9 mouse cellular contexts compared by ENCODE assay signal in genomic region chr2:152196896-152197295, GRCm38 (mm10). TPM values are rescaled to one million over a fixed set of nuclear protein-coding genes. Genes with fewer than 3 reads are reported as not detected.
A peak's percentile ranks its signal among the peaks of the same experiment; 100 is the strongest.
DNase-seq lines count a peak whose midpoint lies in the region; ATAC-seq and TF ChIP-seq lines count a peak whose summit lies in the region.
"Had no signal": no experiment of that assay in that cellular context is flagged by ENCODE, and none has a peak within 500 bp of the region (broad histone marks: within the 10 kb centered on the region; RNA-seq: fewer than 3 reads in every experiment).

No protein-coding gene starts in this region.

- no peak overlapping the region for H3K4me2 ChIP-seq in forebrain, embryonic 12.5 days
- no peak overlapping the region for H3K4me2 ChIP-seq in hindbrain, embryonic 14.5 days (replicated peaks)
- no peak overlapping the region for H3K4me2 ChIP-seq in midbrain, embryonic 16.5 days (ENCODE audit: low read length)
- H3K4me2 ChIP-seq in intestine, postnatal 0 days (replicated peaks; ENCODE audit: low read depth) = no peak overlapping the region
- H3K4me2 ChIP-seq: limb, embryonic 15.5 days had no signal

- no peaks in the 10 kb centered on the region for H3K9me3 ChIP-seq in forebrain, embryonic 12.5 days
- no peaks in the 10 kb centered on the region for H3K9me3 ChIP-seq in hindbrain, embryonic 14.5 days (ENCODE audit: control insufficient read depth, low read length)
- H3K9me3 ChIP-seq in midbrain, embryonic 16.5 days (replicated peaks; ENCODE audit: control insufficient read depth, low read length, poor library complexity, severe bottlenecking) = no peaks in the 10 kb centered on the region
- H3K9me3 ChIP-seq in intestine, postnatal 0 days (ENCODE audit: control insufficient read depth) = no peaks in the 10 kb centered on the region
- H3K9me3 ChIP-seq: limb, embryonic 15.5 days had no signal

- no peaks in the 10 kb centered on the region for H3K27me3 ChIP-seq in forebrain, embryonic 12.5 days
- no peaks in the 10 kb centered on the region for H3K27me3 ChIP-seq in hindbrain, embryonic 14.5 days (ENCODE audit: control insufficient read depth, insufficient read depth, low read length)
- no peaks in the 10 kb centered on the region for H3K27me3 ChIP-seq in midbrain, embryonic 16.5 days (ENCODE audit: control insufficient read depth, insufficient read depth, low read depth, low read length)
- H3K27me3 ChIP-seq in intestine, postnatal 0 days (replicated peaks; ENCODE audit: control insufficient read depth, insufficient read depth, low read length) = no peaks in the 10 kb centered on the region
- H3K27me3 ChIP-seq: limb, embryonic 15.5 days had no signal

- no peak overlapping the region for H3K4me3 ChIP-seq in gastrocnemius, adult 2 months
- no peak overlapping the region for H3K4me3 ChIP-seq in forebrain, embryonic 12.5 days (replicated peaks)
- no peak overlapping the region for H3K4me3 ChIP-seq in hindbrain, embryonic 14.5 days (replicated peaks; ENCODE audit: low read length)
- H3K4me3 ChIP-seq in midbrain, embryonic 16.5 days (ENCODE audit: low read depth, low read length) = no peak overlapping the region
- H3K4me3 ChIP-seq in intestine, postnatal 0 days (ENCODE audit: low read depth, low read length) = no peak overlapping the region
- H3K4me3 ChIP-seq: limb, embryonic 15.5 days had no signal

- intact Hi-C loops in gastrocnemius, adult 2 months (cut with DNase I) = loop anchor here (1.0 kb wide), 2 partner anchors 86 to 168 kb away; no protein-coding TSS in a partner anchor

- no peaks in the 10 kb centered on the region for H3K36me3 ChIP-seq in forebrain, embryonic 12.5 days (replicated peaks)
- no peaks in the 10 kb centered on the region for H3K36me3 ChIP-seq in hindbrain, embryonic 14.5 days (replicated peaks; ENCODE audit: control insufficient read depth, insufficient read depth)
- no peaks in the 10 kb centered on the region for H3K36me3 ChIP-seq in midbrain, embryonic 16.5 days (ENCODE audit: control insufficient read depth, insufficient read depth, low read length)
- H3K36me3 ChIP-seq in intestine, postnatal 0 days (ENCODE audit: control insufficient read depth, insufficient read depth) = no peaks in the 10 kb centered on the region
- H3K36me3 ChIP-seq: limb, embryonic 15.5 days had no signal

- H3K27ac ChIP-seq in gastrocnemius, adult 2 months = peak overlapping the region; percentile 48
- 0 out of 2 replicates have a peak overlapping the region, but pooled peaks have one; percentile 2 for H3K27ac ChIP-seq in forebrain, embryonic 12.5 days
- no peak overlapping the region for H3K27ac ChIP-seq in hindbrain, embryonic 14.5 days
- H3K27ac ChIP-seq in midbrain, embryonic 16.5 days (ENCODE audit: low read length) = no peak overlapping the region
- H3K27ac ChIP-seq in intestine, postnatal 0 days (ENCODE audit: low read depth, low read length) = no peak overlapping the region
- H3K27ac ChIP-seq: limb, embryonic 15.5 days had no signal

- no peak for TF ChIP-seq CTCF in gastrocnemius, adult 2 months (IDR thresholded peaks at IDR 0.05)
- no peak for TF ChIP-seq CTCF in intestine, postnatal 0 days (IDR thresholded peaks at IDR 0.05; ENCODE audit: low read depth)

- no peak overlapping the region for H3K9ac ChIP-seq in forebrain, embryonic 12.5 days
- peak overlapping the region; percentile 14; the same call in 1 of the 2 replicates for H3K9ac ChIP-seq in hindbrain, embryonic 14.5 days
- H3K9ac ChIP-seq in midbrain, embryonic 16.5 days (ENCODE audit: low read depth, low read length) = no peak overlapping the region
- no peak overlapping the region for H3K9ac ChIP-seq in intestine, postnatal 0 days (ENCODE audit: low read depth, low read length)
- H3K9ac ChIP-seq: limb, embryonic 15.5 days had no signal

- ATAC-seq in forebrain, embryonic 12.5 days (ENCODE audit: low FRiP score) = peak; percentile 30; the same call in 1 of the 2 replicates
- ATAC-seq in hindbrain, embryonic 14.5 days (ENCODE audit: low FRiP score) = peak; percentile 37; the same call in 1 of the 2 replicates
- ATAC-seq in midbrain, embryonic 16.5 days = 0 out of 2 replicates have a peak, but pooled peaks have one; percentile 28
- ATAC-seq in intestine, postnatal 0 days = no peak

- DNase-seq in gastrocnemius, adult 2 months = no peak
- DNase-seq in gastrocnemius, postnatal 4 days (ENCODE audit: low spot score in 2 of 2) = no peak
- DNase-seq in hindbrain, embryonic 14.5 days (ENCODE audit: low spot score) = no peak
- no peak for DNase-seq in thymus, postnatal 10 days (ENCODE audit: low spot score in 2 of 2)
- DNase-seq in heart, postnatal 4 days = no peak

- WGBS in forebrain, embryonic 12.5 days = 45% methylated on average over 3 of the region's 3 CpGs
- 46% methylated on average over 3 of the region's 3 CpGs for WGBS in hindbrain, embryonic 14.5 days
- 35% methylated on average over 3 of the region's 3 CpGs for WGBS in midbrain, embryonic 16.5 days
- 34% methylated on average over 3 of the region's 3 CpGs for WGBS in intestine, postnatal 0 days

- H3K4me1 ChIP-seq in forebrain, embryonic 12.5 days = 0 out of 2 replicates have a peak, but pooled peaks cover 3% of the 10 kb centered on the region
- H3K4me1 ChIP-seq in hindbrain, embryonic 14.5 days (replicated peaks; ENCODE audit: control insufficient read depth, insufficient read depth, low read length) = no peaks in the 10 kb centered on the region
- H3K4me1 ChIP-seq in midbrain, embryonic 16.5 days (ENCODE audit: control insufficient read depth, insufficient read depth, low read length) = no peaks in the 10 kb centered on the region
- H3K4me1 ChIP-seq in intestine, postnatal 0 days (replicated peaks; ENCODE audit: control insufficient read depth, insufficient read depth, low read length) = no peaks in the 10 kb centered on the region
- H3K4me1 ChIP-seq: limb, embryonic 15.5 days had no signal

RNA-seq across cellular contexts. Expression of gene Csnk2a1, which starts 29.7 kb away (rescaled TPM):
- total RNA-seq in gastrocnemius, adult 2 months (2021) = 100 to 1,000 TPM in 1 of 2 experiments, 10 to 100 TPM in 1; 91.1 to 102 TPM
- 10 to 100 TPM; 77.4 to 89.6 TPM for total RNA-seq in gastrocnemius, postnatal 4 days (2021)
- polyA plus RNA-seq in forebrain, embryonic 12.5 days (2016; fragmentation: Nextera tagmentation; extraction: Ambion mirVana) = 101 and 104 TPM in 2 replicates
- polyA plus RNA-seq in hindbrain, embryonic 14.5 days (2014; fragmentation: Nextera tagmentation; extraction: Ambion mirVana) = 104 and 150 TPM in 2 replicates
- 107 and 116 TPM in 2 replicates for polyA plus RNA-seq in midbrain, embryonic 16.5 days (2015; fragmentation: Nextera tagmentation; extraction: Ambion mirVana)
- 100 to 1,000 TPM in 1 of 2 experiments, 10 to 100 TPM in 1; 99.7 to 103 TPM for total RNA-seq in heart, postnatal 4 days (2021)
- 74.7 and 83.2 TPM in 2 replicates for polyA plus RNA-seq in intestine, postnatal 0 days (2015; fragmentation: Nextera tagmentation; extraction: Ambion mirVana)

RNA-seq across cellular contexts. Expression of gene Tcf15, which starts 53.5 kb away (rescaled TPM):
- total RNA-seq in gastrocnemius, adult 2 months (2021) = 10 to 100 TPM; 14.9 to 22.8 TPM
- total RNA-seq in gastrocnemius, postnatal 4 days (2021) = 10 to 100 TPM; 18.4 to 21.9 TPM
- polyA plus RNA-seq in forebrain, embryonic 12.5 days (2016; fragmentation: Nextera tagmentation; extraction: Ambion mirVana) = 3.0 and 3.2 TPM in 2 replicates
- 1.6 and 2.3 TPM in 2 replicates for polyA plus RNA-seq in hindbrain, embryonic 14.5 days (2014; fragmentation: Nextera tagmentation; extraction: Ambion mirVana)
- 0.69 and 1.0 TPM in 2 replicates for polyA plus RNA-seq in midbrain, embryonic 16.5 days (2015; fragmentation: Nextera tagmentation; extraction: Ambion mirVana)
- 10 to 100 TPM; 29.6 to 38.0 TPM for total RNA-seq in heart, postnatal 4 days (2021)
- 3.2 and 4.5 TPM in 2 replicates for polyA plus RNA-seq in intestine, postnatal 0 days (2015; fragmentation: Nextera tagmentation; extraction: Ambion mirVana)

Comparison
In these comparisons a context has a peak if more than half of its experiments do, and no peak if none do; other contexts are left out.
1. H3K27ac ChIP-seq: peak in gastrocnemius, adult 2 months (single experiment) and forebrain, embryonic 12.5 days (single experiment); none in hindbrain, embryonic 14.5 days (single experiment), midbrain, embryonic 16.5 days (single experiment) and intestine, postnatal 0 days (single experiment).